Mouse (Mus musculus): Measurements from ENCODE around the gene Hspa8. TPM values are rescaled to one million over a fixed set of nuclear protein-coding genes. Genes with fewer than 3 reads are reported as not detected.
A peak's percentile ranks its signal among the peaks of the same experiment; 100 is the strongest.

The Hspa8 gene
- total RNA-seq, 4 experiments from 2014 or later = 1,516 to 1,907 (median 1,709) TPM

DNA sequence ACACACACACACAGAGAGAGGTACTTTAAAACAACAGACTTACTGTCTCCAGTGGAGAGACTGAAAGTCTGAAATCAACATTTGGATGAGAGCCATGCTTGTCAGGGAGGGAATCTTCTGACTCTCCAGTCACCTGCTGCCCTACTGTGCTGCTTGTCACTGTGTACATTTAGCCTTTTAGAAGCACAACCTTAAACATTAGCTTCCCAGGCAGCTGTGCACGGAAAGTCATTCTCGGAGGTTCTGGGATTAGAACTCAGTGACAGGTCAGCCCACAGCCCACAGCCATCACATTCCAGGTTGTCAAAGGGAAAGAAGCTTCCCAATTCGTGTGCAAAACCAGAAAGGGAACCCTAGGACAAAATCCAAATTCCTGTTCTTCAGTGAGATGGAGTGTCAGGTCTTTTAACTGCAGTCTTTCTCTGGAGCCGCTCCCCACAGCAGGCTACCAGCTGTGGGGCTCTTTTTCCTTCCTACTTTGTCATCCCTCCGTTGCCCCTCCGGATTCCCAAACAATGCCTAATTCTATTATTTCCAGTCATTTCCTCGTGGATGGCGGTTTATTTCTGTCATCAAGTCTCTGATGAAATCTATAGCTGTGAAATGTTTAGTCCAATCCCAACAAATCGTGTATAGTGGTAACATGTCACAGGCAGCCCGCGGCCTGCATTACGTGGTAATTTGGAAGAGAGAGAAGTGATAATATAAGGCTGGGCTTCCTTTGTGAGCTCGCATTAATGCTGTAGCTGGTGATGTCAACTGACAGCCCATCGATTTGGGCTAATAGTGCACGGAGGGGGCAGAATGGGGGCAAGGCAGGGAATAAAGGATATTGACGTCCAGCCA lies 7.5 kb downstream of the Hspa8 start:
- DNase-seq (ENCODE audit: low spot score in 2 of 2) = no peak

DNA sequence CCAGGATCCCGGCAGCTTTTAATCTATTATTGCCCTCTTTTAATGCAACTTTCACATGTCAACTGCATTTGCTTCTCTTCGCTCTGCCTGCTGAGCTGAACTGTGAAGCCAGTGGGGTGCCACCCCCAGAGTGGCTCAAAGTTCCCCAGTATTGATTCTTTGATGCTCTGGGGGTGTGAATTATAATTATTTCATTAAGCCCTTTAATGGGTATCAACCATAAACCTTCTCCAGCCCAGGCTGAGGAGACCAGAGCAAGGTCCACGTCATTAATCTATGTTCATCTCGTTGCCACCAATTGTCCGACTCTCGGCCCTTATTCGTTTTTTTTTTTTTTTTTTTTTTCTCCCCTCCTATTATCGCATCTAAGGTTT lies 8.1 kb downstream of the Hspa8 start:
- DNase-seq (ENCODE audit: low spot score in 2 of 2) = no peak

DNA sequence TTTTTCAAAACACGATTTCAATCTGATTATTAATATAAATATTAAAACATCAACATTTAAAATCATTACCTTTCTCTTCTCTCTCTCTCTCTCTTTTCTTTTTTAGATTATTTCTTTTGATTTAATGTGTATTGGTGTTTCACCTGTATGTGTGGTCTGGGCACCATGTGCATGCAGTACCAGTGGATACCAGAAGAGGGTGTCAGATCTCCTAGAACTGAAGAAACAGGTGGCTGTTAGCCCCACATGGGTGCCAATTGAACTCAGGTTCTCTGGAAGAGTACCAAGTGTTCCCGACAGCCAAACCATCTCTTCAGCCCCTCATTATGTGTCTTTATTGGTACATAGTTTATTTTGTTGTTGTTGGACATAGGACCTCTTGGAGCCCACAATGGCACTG lies 11.1 kb downstream of the Hspa8 start:
- DNase-seq (ENCODE audit: low spot score in 2 of 2) = no peak

DNA sequence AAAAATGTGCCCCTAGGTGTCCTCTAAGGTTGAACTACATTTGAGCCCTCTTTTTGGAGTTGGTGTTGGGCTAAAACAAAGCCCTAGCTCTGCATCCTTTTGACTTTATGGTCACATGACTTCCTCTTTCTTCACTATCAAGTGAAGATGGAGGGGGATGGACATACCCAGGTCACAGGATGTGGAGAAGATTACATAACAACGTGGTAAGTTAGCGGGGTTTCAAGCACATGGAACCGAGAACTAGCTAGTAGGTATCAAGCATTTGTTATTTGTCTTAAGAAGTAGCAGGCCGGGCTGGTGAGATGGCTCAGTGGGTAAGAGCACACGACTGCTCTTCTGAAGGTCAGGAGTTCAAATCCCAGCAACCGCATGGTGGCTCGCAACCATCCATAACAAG lies 13.3 kb downstream of the Hspa8 start:
- DNase-seq (ENCODE audit: low spot score in 2 of 2) = no peak

DNA sequence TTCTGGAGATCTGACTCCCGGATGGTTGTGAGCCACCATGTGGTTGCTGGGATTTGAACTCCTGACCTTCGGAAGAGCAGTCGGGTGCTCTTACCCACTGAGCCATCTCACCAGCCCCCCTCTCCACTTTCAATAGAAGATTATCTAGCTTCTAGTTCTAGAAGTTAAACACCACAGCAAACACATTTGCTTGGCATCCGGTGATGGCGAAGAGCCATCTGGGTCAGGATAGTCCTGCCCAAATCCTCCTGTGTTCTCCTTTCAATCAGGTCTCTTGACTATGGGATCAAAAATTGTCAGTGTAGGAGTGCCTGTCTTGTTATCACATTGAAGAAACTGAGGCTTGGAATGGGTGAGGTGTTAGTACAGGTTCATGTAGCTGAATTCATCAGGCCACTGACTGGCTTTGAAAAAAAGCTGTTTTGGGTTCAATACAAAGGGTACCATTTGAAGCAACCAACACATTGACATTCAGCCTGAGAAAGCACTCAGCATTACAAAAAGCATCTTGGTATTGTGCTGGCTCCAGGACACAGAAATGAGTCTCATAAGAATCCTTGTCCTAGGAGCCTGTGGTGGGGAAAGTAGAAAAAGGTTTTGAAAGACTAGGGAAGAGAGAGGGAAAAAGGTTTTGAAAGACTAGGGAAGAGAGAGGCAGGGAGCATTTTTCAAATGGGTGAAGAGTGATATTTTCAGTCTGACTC lies 16.7 kb downstream of the Hspa8 start:
- DNase-seq (ENCODE audit: low spot score in 2 of 2) = no peak

DNA sequence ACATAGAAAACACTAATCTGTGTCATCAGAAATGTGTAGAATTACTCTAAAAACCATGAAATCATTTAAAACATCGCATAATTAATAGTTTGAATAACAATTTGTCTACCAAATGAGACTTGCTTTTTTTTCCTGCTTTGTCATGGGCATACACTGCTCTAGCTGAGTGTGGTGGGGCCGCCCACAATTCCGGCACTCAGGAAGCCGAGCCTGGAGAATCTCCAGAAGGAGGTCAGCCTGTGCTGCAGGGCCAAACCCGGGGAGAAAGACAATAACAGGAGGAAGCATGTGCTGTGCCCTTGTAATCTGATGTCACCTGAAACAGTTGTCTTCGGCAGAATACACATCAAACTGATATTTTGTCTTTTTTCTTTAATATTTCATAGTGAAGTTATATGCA lies 24.8 kb downstream of the Hspa8 start:
- DNase-seq (ENCODE audit: low spot score in 2 of 2) = no peak

DNA sequence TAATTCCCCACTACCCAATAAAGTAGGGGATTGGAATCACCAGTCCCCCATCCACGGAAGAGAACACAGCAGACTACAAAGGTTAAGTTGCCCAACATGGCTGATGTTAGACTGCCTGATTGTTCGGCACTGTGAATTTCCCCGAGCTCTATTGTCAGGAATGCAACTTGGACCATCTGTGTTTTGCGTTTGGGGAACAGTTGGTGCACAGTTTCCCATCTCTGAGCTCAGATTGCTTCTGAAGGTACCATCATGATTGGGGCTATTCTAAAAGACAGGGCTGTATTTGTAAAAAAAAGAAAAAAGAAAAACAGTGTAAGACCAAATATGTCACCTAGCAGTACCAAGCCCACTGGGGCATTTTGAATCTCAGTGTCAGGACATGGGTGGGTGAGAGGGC lies 26.6 kb downstream of the Hspa8 start:
- DNase-seq (ENCODE audit: low spot score in 2 of 2) = no peak

DNA sequence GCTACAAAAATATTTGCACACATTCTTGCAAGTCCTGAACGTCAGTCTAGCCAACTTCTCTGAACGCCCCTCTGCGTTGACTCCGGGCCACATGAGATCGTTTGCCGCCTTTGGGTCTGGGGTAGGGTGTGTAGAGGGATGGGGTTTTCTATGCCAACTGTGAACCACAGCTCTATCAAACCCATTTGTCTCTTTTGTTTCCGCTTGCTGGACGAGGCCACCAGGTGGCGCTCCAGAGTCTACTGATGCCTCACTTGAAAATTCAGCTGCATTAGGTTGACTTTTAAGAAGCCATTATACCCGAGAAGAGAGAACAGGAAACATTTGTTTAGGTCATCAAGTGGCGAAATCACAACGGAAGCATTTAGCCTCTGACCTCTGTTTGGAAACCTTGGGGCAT lies 33.8 kb downstream of the Hspa8 start:
- peak in 1 of 2 experiments; percentile 64 for DNase-seq (ENCODE audit: low spot score in 2 of 2)

DNA sequence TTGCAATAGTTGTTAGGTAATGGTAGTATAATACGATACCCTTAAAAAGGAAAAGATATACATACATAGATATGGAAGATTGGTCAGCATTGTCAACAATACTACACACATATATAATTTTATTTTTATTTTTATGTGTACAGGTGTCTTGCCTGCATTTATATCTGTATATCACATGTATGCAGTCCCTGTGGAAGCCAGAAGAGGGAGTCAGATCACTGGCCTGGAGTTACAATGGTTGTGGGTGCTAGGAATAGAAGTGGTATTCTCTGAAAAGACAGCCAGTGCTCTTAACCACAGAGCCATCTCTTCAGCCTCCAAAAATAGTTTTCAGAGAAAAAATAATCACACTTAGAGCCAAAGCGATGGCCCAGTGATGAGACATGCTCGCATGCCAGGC lies 35.9 kb downstream of the Hspa8 start:
- DNase-seq (ENCODE audit: low spot score in 2 of 2) = no peak

DNA sequence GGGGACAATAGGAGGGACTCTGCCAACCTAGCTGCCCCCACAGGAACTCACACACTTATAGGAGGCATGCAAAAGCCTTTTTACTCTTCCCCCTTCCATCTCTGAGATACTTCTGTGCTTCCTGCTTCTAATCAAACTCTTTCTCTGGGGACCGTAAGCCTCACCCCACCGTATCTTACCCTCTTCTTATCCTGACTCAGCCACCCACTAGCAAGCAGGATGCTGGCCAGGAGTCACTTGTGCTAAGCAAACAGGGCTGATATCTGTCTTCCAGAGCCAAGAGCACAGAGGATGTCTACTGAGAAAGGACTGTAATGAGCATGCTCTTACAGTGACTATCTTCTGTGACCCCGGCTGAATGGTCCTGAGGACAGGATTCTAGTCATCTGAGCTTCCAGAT lies 38.9 kb downstream of the Hspa8 start:
- no peak for DNase-seq (ENCODE audit: low spot score in 2 of 2)

DNA sequence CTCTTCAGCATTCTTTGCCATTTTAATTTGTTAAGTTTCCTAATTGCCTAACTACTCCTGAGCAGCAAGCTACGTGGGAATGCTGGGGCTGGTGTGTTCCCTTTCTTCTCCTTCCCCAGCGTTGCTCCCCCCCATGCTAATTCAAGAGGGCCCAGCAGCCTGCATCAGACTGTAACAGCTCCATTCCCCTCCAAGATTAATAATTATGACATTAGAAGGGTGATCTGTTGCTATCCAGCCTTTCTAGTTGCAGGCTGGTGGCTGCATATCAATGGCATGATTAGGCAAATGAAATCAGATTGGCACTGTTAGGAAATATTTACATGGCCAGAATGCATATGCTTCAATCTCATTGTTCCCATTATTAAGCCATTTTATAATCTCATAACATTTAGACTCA lies 50.7 kb downstream of the Hspa8 start:
- DNase-seq (ENCODE audit: low spot score in 2 of 2) = no peak

DNA sequence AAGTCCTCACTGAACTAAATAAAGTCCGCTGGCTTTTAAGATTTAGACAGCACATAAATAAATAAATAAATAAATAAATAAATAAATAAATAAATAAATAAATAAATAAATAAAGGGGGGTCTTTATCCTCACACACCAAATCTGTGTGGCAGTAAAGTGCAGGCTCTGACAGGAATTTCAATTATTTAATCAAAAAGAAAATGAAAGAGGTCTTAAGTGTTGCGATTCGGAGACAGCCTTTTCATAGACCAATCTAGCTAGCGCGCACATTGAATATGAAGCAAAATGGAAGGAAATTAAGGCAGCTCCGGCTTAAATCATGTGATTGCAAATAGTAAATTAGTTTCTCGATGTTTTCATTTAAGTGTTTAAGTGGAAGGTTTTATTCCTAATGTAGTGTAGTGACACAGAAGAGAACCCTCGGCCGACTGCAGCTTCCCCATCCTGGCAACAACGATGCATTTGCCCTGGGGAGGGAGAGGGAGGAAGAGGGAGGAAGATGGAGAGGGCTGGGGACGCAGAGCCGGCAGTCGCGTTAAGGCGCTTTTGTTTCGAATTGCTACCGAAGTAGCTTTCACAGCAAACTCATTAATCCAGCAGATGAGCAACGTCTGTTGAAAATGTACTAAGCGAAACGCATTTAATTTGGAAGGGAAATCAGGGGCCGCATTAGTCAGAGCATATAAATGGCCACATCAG lies 57.8 kb downstream of the Hspa8 start:
- DNase-seq (ENCODE audit: low spot score in 2 of 2) = no peak

DNA sequence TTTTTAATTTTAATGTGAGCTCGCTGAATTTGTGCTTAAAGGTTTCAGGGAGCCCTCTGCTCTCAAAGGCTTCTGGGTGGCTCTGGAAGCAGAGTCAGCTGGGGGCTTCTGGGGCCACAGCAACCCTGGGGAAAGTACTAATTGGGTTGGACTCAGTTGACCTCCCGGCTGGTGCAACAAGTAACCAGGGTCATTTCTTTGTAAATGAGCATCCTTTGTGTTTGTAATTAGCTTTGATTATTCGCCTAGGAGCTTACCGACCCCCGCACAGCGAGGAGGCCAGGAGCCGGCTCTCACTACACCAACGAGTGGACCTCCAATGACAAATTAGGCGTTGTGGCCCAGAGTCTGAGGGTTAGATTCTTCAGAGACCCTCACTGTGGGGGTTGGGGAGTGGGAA lies 58.4 kb downstream of the Hspa8 start:
- no peak for DNase-seq (ENCODE audit: low spot score in 2 of 2)

Other genes starting within 250 kb of the Hspa8 start
- gene Gm21915, start 130.4 kb upstream of the Hspa8 start, total RNA-seq (2022) = not detected
- 10 to 100 TPM; 23.9 to 26.1 (median 25.0) TPM for gene Clmp, start 115.0 kb upstream of the Hspa8 start, total RNA-seq (2022)
- not detected for gene Bsx, start 73.1 kb downstream of the Hspa8 start, total RNA-seq (2022)
- under 1 TPM; 0.34 to 0.60 (median 0.55) TPM for gene Jhy, start 163.1 kb downstream of the Hspa8 start, total RNA-seq (2022)
- under 1 TPM in 2 of 4 experiments, not detected in 2; 0.13 to 0.23 TPM for gene Crtam, start 203.6 kb downstream of the Hspa8 start, total RNA-seq (2022)

Data from left cerebral cortex, adult 8-10 months (tissue).